Mouse (Mus musculus) intestine, embryonic 16.5 days (tissue): ENCODE data around the gene Vcan. TPM values are rescaled to one million over a fixed set of nuclear protein-coding genes. Genes with fewer than 3 reads are reported as not detected.
A peak's percentile ranks its signal among the peaks of the same experiment; 100 is the strongest.

Source experiments
- ATAC-seq: fragments of 200-750 bp; cut with Nextera tagmentation; 2 replicates; pipeline ENCODE4 v1.8.0; 2017; ENCODE audit warnings: moderate TSS enrichment, moderate library complexity
- H3K27ac ChIP-seq: fragments of 300-500 bp; sonication (generic); 2 replicates; pipeline ENCODE4 v1.5.1; 2014; ENCODE audit warnings: mild to moderate bottlenecking, low read length
- H3K27me3 ChIP-seq: fragments of 300-500 bp; sonication (generic); replicated peaks from 2 replicates; pipeline ENCODE4 v1.6.1; 2014; ENCODE audit warnings: low read length, control low read depth, mixed read lengths; ENCODE audit not compliant: control insufficient read depth, insufficient read depth
- H3K36me3 ChIP-seq: fragments of 300-500 bp; sonication (generic); 2 replicates; pipeline ENCODE4 v1.6.1; 2014; ENCODE audit warnings: low read length, control low read depth; ENCODE audit not compliant: control insufficient read depth, insufficient read depth
- H3K4me1 ChIP-seq: fragments of 300-500 bp; sonication (generic); 2 replicates; pipeline ENCODE4 v1.6.1; 2014; ENCODE audit warnings: low read length, control low read depth, mixed read lengths; ENCODE audit not compliant: control insufficient read depth, insufficient read depth
- H3K4me2 ChIP-seq: fragments of 300-500 bp; sonication (generic); 2 replicates; pipeline ENCODE4 v1.6.1; 2014; ENCODE audit warnings: low read depth, low read length, control low read depth
- H3K4me3 ChIP-seq: fragments of 300-500 bp; sonication (generic); 2 replicates; pipeline ENCODE4 v1.5.1; 2014; ENCODE audit warnings: mild to moderate bottlenecking, low read length
- H3K9ac ChIP-seq: fragments of 300-500 bp; sonication (generic); 2 replicates; pipeline ENCODE4 v1.6.1; 2014; ENCODE audit warnings: low read depth, low read length
- H3K9me3 ChIP-seq: fragments of 300-500 bp; sonication (generic); 2 replicates; pipeline ENCODE4 v1.6.1; 2016; ENCODE audit warnings: low read length, control low read depth; ENCODE audit not compliant: control insufficient read depth
- WGBS: fragments of 180-500 bp; shearing (Covaris S2); extraction: QIAGEN DNeasy Blood & Tissue Kit; methylation state at CpG from one replicate; pipeline ENCODE4 v1.1.7; 2014; 5-methylcytosine and 5-hydroxymethylcytosine counted together
- polyA plus RNA-seq: library from polyadenylated mRNA; unstranded; fragments of >200 nt; fragmentation: Nextera tagmentation; extraction: Ambion mirVana; gene quantifications from 2 replicates; pipeline ENCODE4 v1.2.1, GENCODE M21; 2015

Gene Vcan
- polyA plus RNA-seq, 1 experiment from 2014 or later, result 15.6 TPM

GRCm38 (mm10) chr13:89738776-89739695, 3.3 kb downstream of the Vcan start:
- H3K36me3 ChIP-seq, result no peaks in the 10 kb centered on the region
- H3K9me3 ChIP-seq, result no peaks in the 10 kb centered on the region
- peak overlapping the region; percentile 85 for H3K27ac ChIP-seq
- peak overlapping the region; percentile 91 for H3K4me2 ChIP-seq
- H3K4me1 ChIP-seq, result peaks cover 19% of the 10 kb centered on the region
- 0 out of 2 replicates have a peak, but pooled peaks cover 7% of the 10 kb centered on the region for H3K27me3 ChIP-seq
- peak; percentile 88 for ATAC-seq
- H3K4me3 ChIP-seq, result peak overlapping the region; percentile 70
- peak overlapping the region; percentile 71 for H3K9ac ChIP-seq
- 3% methylated on average over 31 of the region's 31 CpGs for WGBS

- ATAC-seq, result no peak
- no peak overlapping the region for H3K9ac ChIP-seq
- H3K4me1 ChIP-seq, result peaks cover 19% of the 10 kb centered on the region
- H3K9me3 ChIP-seq, result no peaks in the 10 kb centered on the region
- 64% methylated on average over 2 of the region's 2 CpGs for WGBS
- no peak overlapping the region for H3K4me2 ChIP-seq
- H3K27me3 ChIP-seq, result 0 out of 2 replicates have a peak, but pooled peaks cover 4% of the 10 kb centered on the region
- H3K4me3 ChIP-seq, result no peak overlapping the region
- H3K27ac ChIP-seq, result no peak overlapping the region
- no peaks in the 10 kb centered on the region for H3K36me3 ChIP-seq
Observed at GRCm38 (mm10) chr13:89738275-89738674, 4.0 kb downstream of the Vcan start.

- Histone ChIP-seq H3K9ac (no peak overlapping the region), H3K27ac (no peak overlapping the region), H3K4me3 (no peak overlapping the region), H3K4me1 (peaks cover 3% of the 10 kb centered on the region; the same call in 1 of the 2 replicates), H3K4me2 (no peak overlapping the region), H3K36me3 (no peaks in the 10 kb centered on the region), H3K27me3 (no peaks in the 10 kb centered on the region), H3K9me3 (no peaks in the 10 kb centered on the region)
- WGBS, result 33% methylated on average over 5 of the region's 5 CpGs
- ATAC-seq, result no peak
Observed at GRCm38 (mm10) chr13:89735111-89735510, 7.2 kb downstream of the Vcan start.

GRCm38 (mm10) chr13:89726492-89726891, 15.8 kb downstream of the Vcan start:
- Histone ChIP-seq H3K4me3 (no peak overlapping the region), H3K4me2 (no peak overlapping the region), H3K9ac (no peak overlapping the region), H3K27ac (no peak overlapping the region), H3K4me1 (no peaks in the 10 kb centered on the region), H3K36me3 (no peaks in the 10 kb centered on the region), H3K27me3 (no peaks in the 10 kb centered on the region), H3K9me3 (no peaks in the 10 kb centered on the region)
- no peak for ATAC-seq
- WGBS, result 69% methylated on average over 2 of the region's 2 CpGs

GRCm38 (mm10) chr13:89720497-89720896, 21.8 kb downstream of the Vcan start:
- no peaks in the 10 kb centered on the region for H3K36me3 ChIP-seq
- WGBS, result 50% methylated on average over 3 of the region's 3 CpGs
- no peak overlapping the region for H3K4me2 ChIP-seq
- H3K27me3 ChIP-seq, result no peaks in the 10 kb centered on the region
- H3K9me3 ChIP-seq, result no peaks in the 10 kb centered on the region
- no peak overlapping the region for H3K4me3 ChIP-seq
- no peak overlapping the region for H3K27ac ChIP-seq
- ATAC-seq, result no peak
- H3K4me1 ChIP-seq, result no peaks in the 10 kb centered on the region
- H3K9ac ChIP-seq, result no peak overlapping the region

- peak; percentile 89 for ATAC-seq
- 51% methylated on average over 4 of the region's 4 CpGs for WGBS
- H3K27ac ChIP-seq, result no peak overlapping the region
Observed at GRCm38 (mm10) chr13:89709497-89710201, 32.7 kb downstream of the Vcan start.

GRCm38 (mm10) chr13:89708151-89708927, 34.0 kb downstream of the Vcan start:
- 63% methylated on average over 7 of the region's 7 CpGs for WGBS
- Histone ChIP-seq H3K9me3 (no peaks in the 10 kb centered on the region), H3K4me3 (no peak overlapping the region), H3K36me3 (no peaks in the 10 kb centered on the region), H3K9ac (no peak overlapping the region), H3K27me3 (no peaks in the 10 kb centered on the region), H3K4me1 (no peaks in the 10 kb centered on the region), H3K27ac (no peak overlapping the region), H3K4me2 (no peak overlapping the region)
- 0 out of 2 replicates have a peak, but pooled peaks have one; percentile 51 for ATAC-seq

More at GRCm38 (mm10) chr13:89709497-89710201, 32.7 kb downstream of the Vcan start:
- no peaks in the 10 kb centered on the region for H3K4me1 ChIP-seq
- no peaks in the 10 kb centered on the region for H3K36me3 ChIP-seq
- no peak overlapping the region for H3K9ac ChIP-seq
- H3K27me3 ChIP-seq, result no peaks in the 10 kb centered on the region
- H3K4me2 ChIP-seq, result no peak overlapping the region
- no peak overlapping the region for H3K4me3 ChIP-seq
- H3K9me3 ChIP-seq, result no peaks in the 10 kb centered on the region

GRCm38 (mm10) chr13:89702395-89702794, 39.9 kb downstream of the Vcan start:
- no peaks in the 10 kb centered on the region for H3K4me1 ChIP-seq
- 87% methylated on average over 4 of the region's 4 CpGs for WGBS
- no peak overlapping the region for H3K4me2 ChIP-seq
- H3K27ac ChIP-seq, result no peak overlapping the region
- H3K4me3 ChIP-seq, result no peak overlapping the region
- no peaks in the 10 kb centered on the region for H3K9me3 ChIP-seq
- no peak for ATAC-seq
- no peak overlapping the region for H3K9ac ChIP-seq
- H3K36me3 ChIP-seq, result no peaks in the 10 kb centered on the region
- H3K27me3 ChIP-seq, result no peaks in the 10 kb centered on the region
